Mouse (Mus musculus): ENCODE data around the gene Dscaml1. TPM values are rescaled to one million over a fixed set of nuclear protein-coding genes. Genes with fewer than 3 reads are reported as not detected.

Gene Dscaml1
- polyA plus RNA-seq, 2 experiments, result not detected

GRCm38 (mm10) chr9:45395218-45395617 is 31.2 kb upstream of the Dscaml1 start:
- no peak overlapping the region for H3K4me3 ChIP-seq (ENCODE audit: insufficient read depth in 1 of 2, low read depth in 2 of 2, low read length in 2 of 2)
- H3K9me3 ChIP-seq (ENCODE audit: control insufficient read depth, low read length), result no peaks in the 10 kb centered on the region
- H3K4me2 ChIP-seq (ENCODE audit: low read depth), result no peak overlapping the region
- no peak for TF ChIP-seq EP300 (IDR thresholded peaks at IDR 0.05; ENCODE audit: low read depth)
- no peak for TF ChIP-seq CTCF (IDR thresholded peaks at IDR 0.05; ENCODE audit: low read depth)
- ATAC-seq (ENCODE audit: insufficient read depth) (no peak), DNase-seq (ENCODE audit: low read depth in 3 of 3, low spot score in 3 of 3) (no peak)
- no peak overlapping the region for H3K27ac ChIP-seq
- no peaks in the 10 kb centered on the region for H3K4me1 ChIP-seq (replicated peaks; ENCODE audit: control insufficient read depth in 2 of 2, insufficient read depth in 2 of 2, low read length in 1 of 2)
- H3K36me3 ChIP-seq (replicated peaks; ENCODE audit: control insufficient read depth, insufficient read depth, low read depth), result no peaks in the 10 kb centered on the region
- no peak overlapping the region for H3K9ac ChIP-seq (replicated peaks)
- 64% methylated on average over 6 of the region's 6 CpGs for WGBS (ENCODE audit: insufficient replicate concordance)
- no peaks in the 10 kb centered on the region for H3K27me3 ChIP-seq (ENCODE audit: control insufficient read depth, insufficient read depth, low read length)

- no peaks in the 10 kb centered on the region for H3K36me3 ChIP-seq (replicated peaks; ENCODE audit: control insufficient read depth, insufficient read depth, low read depth)
- H3K27ac ChIP-seq, result no peak overlapping the region
- H3K9me3 ChIP-seq (ENCODE audit: control insufficient read depth, low read length), result no peaks in the 10 kb centered on the region
- H3K4me3 ChIP-seq (ENCODE audit: insufficient read depth in 1 of 2, low read depth in 2 of 2, low read length in 2 of 2), result no peak overlapping the region
- no peaks in the 10 kb centered on the region for H3K27me3 ChIP-seq (ENCODE audit: control insufficient read depth, insufficient read depth, low read length)
- no peak overlapping the region for H3K4me2 ChIP-seq (ENCODE audit: low read depth)
- no peaks in the 10 kb centered on the region for H3K4me1 ChIP-seq (replicated peaks; ENCODE audit: control insufficient read depth in 2 of 2, insufficient read depth in 2 of 2, low read length in 1 of 2)
- WGBS (ENCODE audit: insufficient replicate concordance), result 49% methylated on average over 3 of the region's 3 CpGs
- ATAC-seq (ENCODE audit: insufficient read depth), result no peak
- TF ChIP-seq EP300 (IDR thresholded peaks at IDR 0.05; ENCODE audit: low read depth) (no peak), CTCF (IDR thresholded peaks at IDR 0.05; ENCODE audit: low read depth) (no peak)
- DNase-seq (ENCODE audit: low read depth in 3 of 3, low spot score in 3 of 3), result no peak
- no peak overlapping the region for H3K9ac ChIP-seq (replicated peaks)
These were observed 30.6 kb upstream of the Dscaml1 start for GRCm38 (mm10) chr9:45395796-45396195.

DNA sequence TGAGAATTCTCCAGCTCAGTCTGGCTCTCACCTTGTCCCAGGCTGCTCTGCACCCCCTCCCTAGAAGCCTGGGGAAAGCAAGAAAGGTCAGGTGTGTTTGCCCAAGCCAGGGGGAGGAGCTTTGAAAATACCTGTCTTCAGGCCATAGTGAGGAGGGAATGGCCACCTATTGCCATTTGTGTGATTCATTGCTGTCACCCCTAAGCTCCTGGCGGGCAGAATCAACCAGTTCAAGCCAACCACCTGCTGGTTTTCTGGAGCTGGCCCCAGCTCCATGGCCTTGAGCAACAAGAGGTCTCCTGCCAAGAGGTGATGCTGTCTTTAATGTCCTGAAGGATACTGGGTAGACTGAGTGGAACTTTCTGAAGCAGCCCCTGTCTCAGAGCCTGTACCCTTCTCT is 28.1 kb upstream of the Dscaml1 start:
- H3K4me3 ChIP-seq (ENCODE audit: insufficient read depth in 1 of 2, low read depth in 2 of 2, low read length in 2 of 2), result no peak overlapping the region
- no peaks in the 10 kb centered on the region for H3K9me3 ChIP-seq (ENCODE audit: control insufficient read depth, low read length)
- no peak overlapping the region for H3K9ac ChIP-seq (replicated peaks)
- H3K36me3 ChIP-seq (replicated peaks; ENCODE audit: control insufficient read depth, insufficient read depth, low read depth), result no peaks in the 10 kb centered on the region
- no peaks in the 10 kb centered on the region for H3K4me1 ChIP-seq (replicated peaks; ENCODE audit: control insufficient read depth in 2 of 2, insufficient read depth in 2 of 2, low read length in 1 of 2)
- ATAC-seq (ENCODE audit: insufficient read depth) (no peak), DNase-seq (ENCODE audit: low read depth in 3 of 3, low spot score in 3 of 3) (no peak)
- TF ChIP-seq EP300 (IDR thresholded peaks at IDR 0.05; ENCODE audit: low read depth) (no peak), CTCF (IDR thresholded peaks at IDR 0.05; ENCODE audit: low read depth) (no peak)
- no peak overlapping the region for H3K27ac ChIP-seq
- no peaks in the 10 kb centered on the region for H3K27me3 ChIP-seq (ENCODE audit: control insufficient read depth, insufficient read depth, low read length)
- H3K4me2 ChIP-seq (ENCODE audit: low read depth), result no peak overlapping the region
- 21% methylated on average over 1 of the region's 1 CpGs for WGBS (ENCODE audit: insufficient replicate concordance)

GRCm38 (mm10) chr9:45399434-45399833 is 27.0 kb upstream of the Dscaml1 start, which contains the start of gene Fxyd2:
Fxyd2 (plus strand) TSS chr9:45399669.
- WGBS (ENCODE audit: insufficient replicate concordance), result 56% methylated on average over 4 of the region's 4 CpGs
- Histone ChIP-seq H3K27ac (no peak within 1 kb of the TSS), H3K9ac (replicated peaks) (no peak within 1 kb of the TSS), H3K4me2 (ENCODE audit: low read depth) (no peak within 1 kb of the TSS), H3K27me3 (ENCODE audit: control insufficient read depth, insufficient read depth, low read length) (no peaks in the 10 kb centered on the region), H3K9me3 (ENCODE audit: control insufficient read depth, low read length) (no peaks in the 10 kb centered on the region), H3K4me3 (ENCODE audit: insufficient read depth in 1 of 2, low read depth in 2 of 2, low read length in 2 of 2) (no peak within 1 kb of the TSS), H3K4me1 (replicated peaks; ENCODE audit: control insufficient read depth in 2 of 2, insufficient read depth in 2 of 2, low read length in 1 of 2) (no peaks in the 10 kb centered on the region), H3K36me3 (replicated peaks; ENCODE audit: control insufficient read depth, insufficient read depth, low read depth) (no peaks in the 10 kb centered on the region)
- DNase-seq (ENCODE audit: low read depth in 3 of 3, low spot score in 3 of 3) (no peak), ATAC-seq (ENCODE audit: insufficient read depth) (no peak)
- TF ChIP-seq EP300 (IDR thresholded peaks at IDR 0.05; ENCODE audit: low read depth) (no peak), CTCF (IDR thresholded peaks at IDR 0.05; ENCODE audit: low read depth) (no peak)

DNA sequence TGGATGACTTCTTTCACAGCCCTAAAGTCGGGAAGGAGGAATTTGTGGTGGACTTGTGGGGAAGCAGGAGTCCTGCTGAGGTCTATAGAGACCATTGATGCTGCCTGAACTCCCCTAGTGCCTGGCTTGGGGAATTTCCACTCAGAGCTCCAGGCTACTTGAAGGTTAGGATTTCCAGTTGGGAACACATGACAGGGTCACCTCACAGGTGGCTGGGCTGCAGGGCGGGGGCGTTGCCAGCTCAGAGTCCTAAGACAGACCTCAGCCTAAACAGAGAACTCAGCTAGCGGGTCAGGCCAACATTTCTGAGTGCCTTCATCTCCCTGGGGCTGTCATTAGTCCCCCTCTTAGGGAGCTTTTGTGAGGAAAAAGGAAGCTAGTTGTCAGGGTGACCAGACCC is 24.6 kb upstream of the Dscaml1 start:
- WGBS (ENCODE audit: insufficient replicate concordance), result 32% methylated on average over 4 of the region's 4 CpGs

More for the DNA sequence above, 24.6 kb upstream of the Dscaml1 start:
- H3K9me3 ChIP-seq (ENCODE audit: control insufficient read depth, low read length), result no peaks in the 10 kb centered on the region
- no peaks in the 10 kb centered on the region for H3K27me3 ChIP-seq (ENCODE audit: control insufficient read depth, insufficient read depth, low read length)
- no peak overlapping the region for H3K4me3 ChIP-seq (ENCODE audit: insufficient read depth in 1 of 2, low read depth in 2 of 2, low read length in 2 of 2)
- H3K9ac ChIP-seq (replicated peaks), result no peak overlapping the region
- DNase-seq (ENCODE audit: low read depth in 3 of 3, low spot score in 3 of 3), result no peak
- no peak overlapping the region for H3K4me2 ChIP-seq (ENCODE audit: low read depth)
- no peaks in the 10 kb centered on the region for H3K4me1 ChIP-seq (replicated peaks; ENCODE audit: control insufficient read depth in 2 of 2, insufficient read depth in 2 of 2, low read length in 1 of 2)
- no peak overlapping the region for H3K27ac ChIP-seq
- no peak for TF ChIP-seq CTCF (IDR thresholded peaks at IDR 0.05; ENCODE audit: low read depth)
- no peak for TF ChIP-seq EP300 (IDR thresholded peaks at IDR 0.05; ENCODE audit: low read depth)
- H3K36me3 ChIP-seq (replicated peaks; ENCODE audit: control insufficient read depth, insufficient read depth, low read depth), result no peaks in the 10 kb centered on the region
- no peak for ATAC-seq (ENCODE audit: insufficient read depth)
